In genomic region chr7:130288719-130289427, GRCm38 (mm10) we compare ENCODE assay signal across 8 mouse cellular contexts.
DNase-seq lines count a peak whose midpoint lies in the region; ATAC-seq and TF ChIP-seq lines count a peak whose summit lies in the region.

No protein-coding gene starts in this region.

- no peak for ATAC-seq in liver, embryonic 11.5 days (replicated peaks; ENCODE audit: low FRiP score)

- no peaks in the 10 kb centered on the region for H3K9me3 ChIP-seq in liver, embryonic 11.5 days (ENCODE audit: control insufficient read depth, low read length)

- no peaks in the 10 kb centered on the region for H3K4me1 ChIP-seq in cerebellum, adult 2 months (ENCODE audit: control insufficient read depth, insufficient read depth, low read length)
- no peaks in the 10 kb centered on the region for H3K4me1 ChIP-seq in liver, adult 2 months (ENCODE audit: control insufficient read depth, insufficient read depth, low read length)
- peaks cover 3% of the 10 kb centered on the region; the same call in 1 of the 2 replicates for H3K4me1 ChIP-seq in liver, embryonic 11.5 days (replicated peaks; ENCODE audit: control insufficient read depth, insufficient read depth, low read length)
- peaks cover 26% of the 10 kb centered on the region for H3K4me1 ChIP-seq in lung, adult 2 months (ENCODE audit: control insufficient read depth, insufficient read depth, low read length)

- TF ChIP-seq POLR2A in cerebellum, adult 2 months (IDR thresholded peaks at IDR 0.05; ENCODE audit: borderline replicate concordance, insufficient read depth, low read length), result no peak
- TF ChIP-seq POLR2A in liver, adult 2 months (IDR thresholded peaks at IDR 0.05; ENCODE audit: extremely low read depth, insufficient read depth, low read length), result no peak
- 0 out of 2 replicates have a peak, but pooled peaks have one; percentile 10 for TF ChIP-seq POLR2A in lung, adult 2 months (IDR thresholded peaks at IDR 0.05; ENCODE audit: borderline replicate concordance, extremely low read depth, low read depth, low read length)

- no peak for TF ChIP-seq CTCF in cerebellum, adult 2 months (IDR thresholded peaks at IDR 0.05; ENCODE audit: borderline replicate concordance, insufficient read depth, low read depth, low read length)
- TF ChIP-seq CTCF in liver, adult 2 months (IDR thresholded peaks at IDR 0.05; ENCODE audit: low read depth, low read length), result no peak
- TF ChIP-seq CTCF in lung, adult 2 months (IDR thresholded peaks at IDR 0.05; ENCODE audit: insufficient read depth, low read length), result no peak

- intact Hi-C loops in left cerebral cortex, postnatal 14 days (cut with DNase I), result no loop called here

- no peak overlapping the region for H3K9ac ChIP-seq in liver, adult 2 months (ENCODE audit: low read depth, low read length)
- H3K9ac ChIP-seq in liver, embryonic 11.5 days (ENCODE audit: low read depth, low read length), result no peak overlapping the region

- no peaks in the 10 kb centered on the region for H3K79me2 ChIP-seq in liver, adult 2 months (ENCODE audit: control insufficient read depth, insufficient read depth, low read length)

- 29% methylated on average over 11 of the region's 11 CpGs for WGBS in cerebellum, adult 2 months
- 38% methylated on average over 11 of the region's 11 CpGs for WGBS in liver, adult 2 months
- WGBS in liver, embryonic 11.5 days, result 62% methylated on average over 11 of the region's 11 CpGs
- WGBS in lung, adult 2 months, result 34% methylated on average over 11 of the region's 11 CpGs

- H3K4me2 ChIP-seq in liver, embryonic 11.5 days, result no peak overlapping the region

- peak overlapping the region; percentile 15 for H3K4me3 ChIP-seq in cerebellum, adult 2 months (replicated peaks; ENCODE audit: insufficient read depth, low read depth, low read length)
- no peak overlapping the region for H3K4me3 ChIP-seq in liver, adult 2 months (ENCODE audit: insufficient read depth, low read depth, low read length)
- H3K4me3 ChIP-seq in liver, embryonic 11.5 days (ENCODE audit: low read depth, low read length), result no peak overlapping the region
- H3K4me3 ChIP-seq in lung, adult 2 months (replicated peaks; ENCODE audit: extremely low read depth, low read depth, low read length), result no peak overlapping the region

- H3K27me3 ChIP-seq in cerebellum, adult 2 months (ENCODE audit: control insufficient read depth, insufficient read depth, low read length), result no peaks in the 10 kb centered on the region
- no peaks in the 10 kb centered on the region for H3K27me3 ChIP-seq in liver, adult 2 months (ENCODE audit: control insufficient read depth, insufficient read depth, low read length)
- H3K27me3 ChIP-seq in liver, embryonic 11.5 days (replicated peaks; ENCODE audit: control insufficient read depth, insufficient read depth, low read length), result no peaks in the 10 kb centered on the region

- DNase-seq in cerebellum, adult 2 months, result no peak
- DNase-seq in cerebellum, adult 11 months, result no peak
- DNase-seq in liver, adult 2 months (ENCODE audit: extremely low read depth, low read depth, low spot score), result peak; percentile 38
- DNase-seq in liver, embryonic 11.5 days (ENCODE audit: low spot score), result no peak
- peak; percentile 52 for DNase-seq in lung, adult 2 months
- peak; percentile 66 to 79 for DNase-seq in urinary bladder, postnatal 36 days (ENCODE audit: low spot score in 2 of 2)
- no peak for DNase-seq in left cerebral cortex, adult 18-20 months (ENCODE audit: low spot score in 2 of 2)
- DNase-seq in left cerebral cortex, postnatal 14 days (ENCODE audit: low spot score in 2 of 2), result no peak

- no peaks in the 10 kb centered on the region for H3K36me3 ChIP-seq in liver, adult 2 months (ENCODE audit: control insufficient read depth, insufficient read depth, low read length)
- H3K36me3 ChIP-seq in liver, embryonic 11.5 days (ENCODE audit: control insufficient read depth, insufficient read depth, low read length), result no peaks in the 10 kb centered on the region

- H3K27ac ChIP-seq in cerebellum, adult 2 months (ENCODE audit: insufficient read depth, low read length), result no peak overlapping the region
- no peak overlapping the region for H3K27ac ChIP-seq in liver, adult 2 months (replicated peaks; ENCODE audit: insufficient read depth, low read depth, low read length)
- no peak overlapping the region for H3K27ac ChIP-seq in liver, embryonic 11.5 days (ENCODE audit: low read depth, low read length)

Comparison
In these comparisons a context has a peak if more than half of its experiments do, and no peak if none do; other contexts are left out.
1. DNase-seq: peak in liver, adult 2 months (single experiment), lung, adult 2 months (single experiment) and urinary bladder, postnatal 36 days (2 of 2); none in cerebellum, adult 2 months (0 of 2), cerebellum, adult 11 months (single experiment), liver, embryonic 11.5 days (single experiment), left cerebral cortex, adult 18-20 months (0 of 2) and left cerebral cortex, postnatal 14 days (0 of 2).